In the genomic region with DNA sequence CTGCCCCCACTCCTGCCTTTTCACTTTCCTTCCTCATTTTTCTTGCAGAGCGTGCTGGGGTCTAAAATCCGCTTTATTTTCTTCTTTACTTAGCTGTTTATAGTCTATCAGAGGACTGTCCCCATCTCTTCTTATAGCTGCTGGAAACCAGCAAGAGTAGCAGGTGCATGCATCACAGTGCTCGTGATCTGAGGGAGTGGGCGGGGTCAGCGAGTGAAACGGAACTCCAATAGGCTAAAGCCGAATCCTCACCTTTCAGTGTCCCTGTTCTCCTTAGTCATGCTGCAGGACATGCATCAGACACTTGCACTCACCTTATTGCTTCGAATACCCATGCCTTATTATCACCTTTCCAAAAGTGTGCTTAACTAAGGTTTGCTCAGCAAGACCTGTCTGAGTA, we compare ENCODE assay signal across 10 mouse cellular contexts.
DNase-seq lines count a peak whose midpoint lies in the region; ATAC-seq lines count a peak whose summit lies in the region.
"Had no signal": no experiment of that assay in that cellular context is flagged by ENCODE, and none has a peak within 500 bp of the region (broad histone marks: within the 10 kb centered on the region; RNA-seq: fewer than 3 reads in every experiment).

No protein-coding gene starts in this region.

- peak overlapping the region; percentile 16; the same call in 1 of the 2 replicates for H3K4me2 ChIP-seq in neural tube, embryonic 12.5 days (replicated peaks)
- H3K4me2 ChIP-seq in hindbrain, embryonic 11.5 days (replicated peaks; ENCODE audit: low read depth, low read length) = no peak overlapping the region
- H3K4me2 ChIP-seq in neural tube, embryonic 15.5 days = peak overlapping the region; percentile 37

- no peaks in the 10 kb centered on the region for H3K9me3 ChIP-seq in neural tube, embryonic 12.5 days
- no peaks in the 10 kb centered on the region for H3K9me3 ChIP-seq in hindbrain, embryonic 11.5 days (ENCODE audit: control insufficient read depth, low read length)
- H3K9me3 ChIP-seq in neural tube, embryonic 15.5 days (replicated peaks) = no peaks in the 10 kb centered on the region

- no peaks in the 10 kb centered on the region for H3K36me3 ChIP-seq in neural tube, embryonic 12.5 days
- no peaks in the 10 kb centered on the region for H3K36me3 ChIP-seq in hindbrain, embryonic 11.5 days (ENCODE audit: control insufficient read depth, insufficient read depth, low read length)
- no peaks in the 10 kb centered on the region for H3K36me3 ChIP-seq in neural tube, embryonic 15.5 days

- peaks cover 16% of the 10 kb centered on the region for H3K4me1 ChIP-seq in neural tube, embryonic 12.5 days
- H3K4me1 ChIP-seq in hindbrain, embryonic 11.5 days (replicated peaks; ENCODE audit: control insufficient read depth, insufficient read depth, low read length) = no peaks in the 10 kb centered on the region
- H3K4me1 ChIP-seq in neural tube, embryonic 15.5 days = peaks cover 22% of the 10 kb centered on the region

- peak; percentile 25 to 60 for DNase-seq in cerebellum, postnatal 25 days
- no peak for DNase-seq in cerebellum, adult 9-10 months
- no peak for DNase-seq in neural tube, embryonic 10.5 days (ENCODE audit: extremely low spot score, low spot score)
- peak; percentile 39 for DNase-seq in hindbrain, embryonic 11.5 days (ENCODE audit: low spot score)
- no peak for DNase-seq in Muller cell, postnatal 12 days (ENCODE audit: inconsistent ontology term)
- DNase-seq in gastrocnemius, postnatal 4 days (ENCODE audit: low spot score in 2 of 2) = no peak
- DNase-seq: B cell, adult 2 months; gastrocnemius, postnatal 14 days had no signal

- H3K27ac ChIP-seq in neural tube, embryonic 12.5 days = no peak overlapping the region
- peak overlapping the region; percentile 61; the same call in 1 of the 2 replicates for H3K27ac ChIP-seq in hindbrain, embryonic 11.5 days (ENCODE audit: low read depth, low read length)
- no peak overlapping the region for H3K27ac ChIP-seq in neural tube, embryonic 15.5 days (replicated peaks)

- no peaks in the 10 kb centered on the region for H3K27me3 ChIP-seq in neural tube, embryonic 12.5 days (replicated peaks)
- H3K27me3 ChIP-seq in hindbrain, embryonic 11.5 days (ENCODE audit: control insufficient read depth, insufficient read depth, low read length) = no peaks in the 10 kb centered on the region
- H3K27me3 ChIP-seq in neural tube, embryonic 15.5 days (replicated peaks) = no peaks in the 10 kb centered on the region

- WGBS in neural tube, embryonic 12.5 days = 5% methylated on average over 8 of the region's 8 CpGs
- WGBS in hindbrain, embryonic 11.5 days = 8% methylated on average over 8 of the region's 8 CpGs
- 6% methylated on average over 8 of the region's 8 CpGs for WGBS in neural tube, embryonic 15.5 days

- no peak for ATAC-seq in neural tube, embryonic 12.5 days (ENCODE audit: low FRiP score, low read depth)
- ATAC-seq in hindbrain, embryonic 11.5 days (ENCODE audit: low FRiP score) = peak; percentile 43; the same call in 1 of the 2 replicates
- ATAC-seq in neural tube, embryonic 15.5 days (ENCODE audit: low FRiP score) = peak; percentile 62; the same call in 1 of the 2 replicates

- H3K4me3 ChIP-seq in neural tube, embryonic 12.5 days = no peak overlapping the region
- H3K4me3 ChIP-seq in hindbrain, embryonic 11.5 days (ENCODE audit: low read depth, low read length) = no peak overlapping the region
- no peak overlapping the region for H3K4me3 ChIP-seq in neural tube, embryonic 15.5 days (replicated peaks)

- H3K9ac ChIP-seq in neural tube, embryonic 12.5 days = no peak overlapping the region
- no peak overlapping the region for H3K9ac ChIP-seq in hindbrain, embryonic 11.5 days (ENCODE audit: low read depth, low read length)
- H3K9ac ChIP-seq in neural tube, embryonic 15.5 days (replicated peaks) = no peak overlapping the region

Comparison
In these comparisons a context has a peak if more than half of its experiments do, and no peak if none do; other contexts are left out.
1. DNase-seq: peak in cerebellum, postnatal 25 days (2 of 2) and hindbrain, embryonic 11.5 days (single experiment); none in cerebellum, adult 9-10 months (single experiment), neural tube, embryonic 10.5 days (single experiment), Muller cell, postnatal 12 days (single experiment) and gastrocnemius, postnatal 4 days (0 of 2).